Mouse (Mus musculus) neural tube, embryonic 15.5 days (tissue): ENCODE measurements around the gene Cdk6. TPM values are rescaled to one million over a fixed set of nuclear protein-coding genes. Genes with fewer than 3 reads are reported as not detected.

ENCODE experiments used
- ATAC-seq: fragments of 200-750 bp; cut with Nextera tagmentation; 2 replicates; pipeline ENCODE4 v1.8.0; 2017; ENCODE audit warnings: mild to moderate bottlenecking, moderate TSS enrichment, moderate library complexity; ENCODE audit not compliant: low FRiP score
- H3K27ac ChIP-seq: fragments of 300-500 bp; sonication (generic); replicated peaks from 2 replicates; pipeline ENCODE4 v1.5.1; 2015; ENCODE audit warnings: mild to moderate bottlenecking, inconsistent platforms
- H3K27me3 ChIP-seq: fragments of 300-500 bp; sonication (generic); replicated peaks from 2 replicates; pipeline ENCODE4 v1.6.1; 2015; ENCODE audit warnings: inconsistent platforms
- H3K36me3 ChIP-seq: fragments of 300-500 bp; sonication (generic); 2 replicates; pipeline ENCODE4 v1.6.1; 2015; ENCODE audit warnings: inconsistent platforms
- H3K4me1 ChIP-seq: fragments of 300-500 bp; sonication (generic); 2 replicates; pipeline ENCODE4 v1.6.1; 2015; ENCODE audit warnings: inconsistent platforms
- H3K4me2 ChIP-seq: fragments of 300-500 bp; sonication (generic); 2 replicates; pipeline ENCODE4 v1.6.1; 2015; ENCODE audit warnings: inconsistent platforms, mild to moderate bottlenecking, moderate library complexity
- H3K4me3 ChIP-seq: fragments of 300-500 bp; sonication (generic); replicated peaks from 2 replicates; pipeline ENCODE4 v1.5.1; 2015; ENCODE audit warnings: mild to moderate bottlenecking, inconsistent platforms
- H3K9ac ChIP-seq: fragments of 300-500 bp; sonication (generic); replicated peaks from 2 replicates; pipeline ENCODE4 v1.6.1; 2015; ENCODE audit warnings: mild to moderate bottlenecking, inconsistent platforms
- H3K9me3 ChIP-seq: fragments of 300-500 bp; sonication (generic); replicated peaks from 2 replicates; pipeline ENCODE4 v1.6.1; 2016; ENCODE audit warnings: inconsistent platforms
- WGBS: fragments of 180-500 bp; shearing (Covaris S2); methylation state at CpG from one replicate; pipeline ENCODE4 v1.1.7; 2015; ENCODE audit warnings: mixed read lengths; 5-methylcytosine and 5-hydroxymethylcytosine counted together
- polyA plus RNA-seq: library from polyadenylated mRNA; unstranded; fragments of >200 nt; fragmentation: Nextera tagmentation; extraction: Ambion mirVana; gene quantifications from 2 replicates; pipeline ENCODE4 v1.2.1, GENCODE M21; 2015

Cdk6 gene
- polyA plus RNA-seq, 1 experiment from 2014 or later, result 13.3 TPM

GRCm38 (mm10) chr5:3577939-3578338 lies 236.7 kb downstream of the Cdk6 start:
- no peak overlapping the region for H3K4me2 ChIP-seq
- H3K27me3 ChIP-seq, result no peaks in the 10 kb centered on the region
- H3K9me3 ChIP-seq, result no peaks in the 10 kb centered on the region; the same call in 1 of the 2 replicates
- H3K27ac ChIP-seq, result no peak overlapping the region
- WGBS, result 90% methylated on average over 2 of the region's 2 CpGs
- no peaks in the 10 kb centered on the region for H3K4me1 ChIP-seq
- H3K36me3 ChIP-seq, result peaks cover 89% of the 10 kb centered on the region
- ATAC-seq, result no peak
- no peak overlapping the region for H3K9ac ChIP-seq
- no peak overlapping the region for H3K4me3 ChIP-seq

- H3K4me2 ChIP-seq, result no peak overlapping the region
- H3K27ac ChIP-seq, result no peak overlapping the region
- H3K4me1 ChIP-seq, result no peaks in the 10 kb centered on the region
- H3K4me3 ChIP-seq, result no peak overlapping the region
- WGBS, result 96% methylated on average over 7 of the region's 7 CpGs
- ATAC-seq, result no peak
- H3K36me3 ChIP-seq, result peaks cover 87% of the 10 kb centered on the region
- no peaks in the 10 kb centered on the region; the same call in 1 of the 2 replicates for H3K9me3 ChIP-seq
- H3K9ac ChIP-seq, result no peak overlapping the region
- H3K27me3 ChIP-seq, result no peaks in the 10 kb centered on the region
Observed at GRCm38 (mm10) chr5:3579066-3579465, 237.8 kb downstream of the Cdk6 start.

Other genes with a start within 250 kb of the Cdk6 start
- gene Fam133b, start 202.3 kb downstream of the Cdk6 start, polyA plus RNA-seq, result 21.9 and 23.6 TPM in 2 replicates
- 2.4 and 2.7 TPM in 2 replicates for gene 1700109H08Rik, start 230.1 kb downstream of the Cdk6 start, polyA plus RNA-seq